Mouse (Mus musculus) MEL (cell line): Measurements from ENCODE around the gene Smarca4. TPM values are rescaled to one million over a fixed set of nuclear protein-coding genes. Genes with fewer than 3 reads are reported as not detected.

Experiments used
- DNase-seq: peaks from one replicate; pipeline ENCODE4 v3.0.0; 2011; ENCODE audit warnings: low read depth, low spot score
- H3K27ac ChIP-seq: 2 replicates; pipeline ENCODE4 v1.5.1; 2012; ENCODE audit warnings: low read depth, mild to moderate bottlenecking, control low read depth, low read length, moderate library complexity; ENCODE audit not compliant: control insufficient read depth
- H3K27me3 ChIP-seq, 2 experiments: fragments of 150-350 bp in 1 of 2; sonication (generic) in 1 of 2; 2 replicates each; pipeline ENCODE4 v1.6.1; 2012; ENCODE audit warnings: low read length in 2 of 2, mild to moderate bottlenecking in 2 of 2, improper control_type of control experiment in 1 of 2, moderate library complexity in 1 of 2; ENCODE audit not compliant: insufficient read depth in 2 of 2, control insufficient read depth in 1 of 2
- H3K36me3 ChIP-seq, 2 experiments: 2 replicates each; pipeline ENCODE4 v1.6.1; 2012 to 2014; ENCODE audit warnings: low read length in 2 of 2, improper control_type of control experiment in 1 of 2, inconsistent platforms in 1 of 2, mild to moderate bottlenecking in 1 of 2; ENCODE audit not compliant: insufficient read depth in 2 of 2, control insufficient read depth in 1 of 2
- H3K4me1 ChIP-seq, 2 experiments: fragments of 150-350 bp in 1 of 2; sonication (generic) in 1 of 2; 2 replicates each; pipeline ENCODE4 v1.6.1; 2012; ENCODE audit warnings: low read length in 2 of 2, improper control_type of control experiment in 1 of 2, mild to moderate bottlenecking in 1 of 2; ENCODE audit not compliant: insufficient read depth in 2 of 2, control insufficient read depth in 1 of 2
- H3K4me3 ChIP-seq, 2 experiments: fragments of 150-350 bp in 1 of 2; sonication (generic) in 1 of 2; 2 replicates each; pipeline ENCODE4 v1.5.1; 2012; ENCODE audit warnings: low read depth in 2 of 2, low read length in 2 of 2, mild to moderate bottlenecking in 2 of 2, moderate library complexity in 2 of 2, control low read depth in 1 of 2, improper control_type of control experiment in 1 of 2; ENCODE audit not compliant: control insufficient read depth in 1 of 2, insufficient read depth in 1 of 2
- H3K79me2 ChIP-seq: 2 replicates; pipeline ENCODE4 v1.6.1; 2012; ENCODE audit warnings: mild to moderate bottlenecking, low read length, moderate library complexity; ENCODE audit not compliant: control insufficient read depth, poor library complexity, insufficient read depth
- H3K9ac ChIP-seq: 2 replicates; pipeline ENCODE4 v1.6.1; 2012; ENCODE audit warnings: low read depth, mild to moderate bottlenecking, control low read depth, low read length, moderate library complexity; ENCODE audit not compliant: control insufficient read depth, poor library complexity, severe bottlenecking
- H3K9me3 ChIP-seq: fragments of 150-350 bp; sonication (generic); replicated peaks from 2 replicates; pipeline ENCODE4 v1.6.1; 2012; ENCODE audit warnings: mild to moderate bottlenecking, low read length, improper control_type of control experiment, moderate library complexity; ENCODE audit not compliant: insufficient read depth
- BHLHE40 ChIP-seq: IDR thresholded peaks from 2 replicates; pipeline ENCODE4 v1.6.1; 2012; ENCODE audit warnings: low read depth, mild to moderate bottlenecking, inconsistent platforms, low read length, improper control_type of control experiment, borderline replicate concordance
- CTCF ChIP-seq, 3 experiments: IDR thresholded peaks in 2 of 3; conservative IDR thresholded peaks in 1 of 3; 2 replicates each; pipeline ENCODE4 v1.5.1; 2011 to 2012; ENCODE audit warnings: low read length in 3 of 3, low read depth in 2 of 3, mild to moderate bottlenecking in 2 of 3, improper control_type of control experiment in 1 of 3, inconsistent platforms in 1 of 3, mixed read lengths in 1 of 3, moderate library complexity in 1 of 3; ENCODE audit not compliant: control insufficient read depth in 1 of 3, insufficient read depth in 1 of 3, poor library complexity in 1 of 3, severe bottlenecking in 1 of 3
- E2F4 ChIP-seq: IDR thresholded peaks from 2 replicates; pipeline ENCODE4 v1.6.1; 2011; ENCODE audit warnings: low read depth, low read length, improper control_type of control experiment, borderline replicate concordance
- ETS1 ChIP-seq: IDR thresholded peaks from 2 replicates; pipeline ENCODE4 v1.6.1; 2012; ENCODE audit warnings: low read depth, mild to moderate bottlenecking, inconsistent platforms, low read length, improper control_type of control experiment, moderate library complexity
- GATA1 ChIP-seq: IDR thresholded peaks from 2 replicates; pipeline ENCODE4 v1.6.1; 2011; ENCODE audit warnings: low read depth, low read length, improper control_type of control experiment
- HCFC1 ChIP-seq: IDR thresholded peaks from 2 replicates; pipeline ENCODE4 v1.6.1; 2012; ENCODE audit warnings: low read depth, mild to moderate bottlenecking, inconsistent platforms, low read length, improper control_type of control experiment, moderate library complexity
- JUND ChIP-seq: IDR thresholded peaks from 2 replicates; pipeline ENCODE4 v1.6.1; 2011; ENCODE audit warnings: low read depth, mild to moderate bottlenecking, improper control_type of control experiment, low read length
- MAZ ChIP-seq: IDR thresholded peaks from 2 replicates; pipeline ENCODE4 v1.6.1; 2012; ENCODE audit warnings: low read depth, mild to moderate bottlenecking, inconsistent platforms, low read length, improper control_type of control experiment
- MYB ChIP-seq: IDR thresholded peaks from 2 replicates; pipeline ENCODE4 v1.6.1; 2011; ENCODE audit warnings: mild to moderate bottlenecking, low read depth, low read length, improper control_type of control experiment
- MYC ChIP-seq: IDR thresholded peaks from 2 replicates; pipeline ENCODE4 v1.6.1; 2011; ENCODE audit warnings: low read depth, mild to moderate bottlenecking, low read length, improper control_type of control experiment, moderate library complexity
- NELFE ChIP-seq: IDR thresholded peaks from 2 replicates; pipeline ENCODE4 v1.6.1; 2011; ENCODE audit warnings: low read depth, low read length, improper control_type of control experiment
- NRF1 ChIP-seq: IDR thresholded peaks from 2 replicates; pipeline ENCODE4 v1.6.1; 2014; ENCODE audit warnings: low read depth, mild to moderate bottlenecking, inconsistent platforms, low read length, improper control_type of control experiment, moderate library complexity; ENCODE audit not compliant: poor library complexity, insufficient read depth, severe bottlenecking
- POLR2A ChIP-seq, 2 experiments: IDR thresholded peaks; 2 replicates each; pipeline ENCODE4 v1.6.1; 2011 to 2012; ENCODE audit warnings: low read length in 2 of 2, mild to moderate bottlenecking in 2 of 2, control low read depth in 1 of 2, improper control_type of control experiment in 1 of 2, low read depth in 1 of 2, moderate library complexity in 1 of 2; ENCODE audit not compliant: control insufficient read depth in 1 of 2, insufficient read depth in 1 of 2, poor library complexity in 1 of 2
- RCOR1 ChIP-seq: IDR thresholded peaks from 2 replicates; pipeline ENCODE4 v1.6.1; 2012; ENCODE audit warnings: low read depth, mild to moderate bottlenecking, inconsistent platforms, low read length, improper control_type of control experiment
- TAL1 ChIP-seq: IDR thresholded peaks from 2 replicates; pipeline ENCODE4 v1.6.1; 2012; ENCODE audit warnings: mild to moderate bottlenecking, inconsistent platforms, low read length, moderate library complexity, mixed read lengths
- TBP ChIP-seq: IDR thresholded peaks from 2 replicates; pipeline ENCODE4 v1.8.0; 2011; ENCODE audit warnings: low read depth, low read length, improper control_type of control experiment
- TCF12 ChIP-seq: IDR thresholded peaks from 2 replicates; pipeline ENCODE4 v1.6.1; 2014; ENCODE audit warnings: low read depth, mild to moderate bottlenecking, inconsistent platforms, low read length, improper control_type of control experiment, moderate library complexity
- UBTF ChIP-seq: IDR thresholded peaks from 2 replicates; pipeline ENCODE4 v1.6.1; 2012; ENCODE audit warnings: low read depth, mild to moderate bottlenecking, inconsistent platforms, low read length, improper control_type of control experiment, moderate library complexity, borderline replicate concordance; ENCODE audit not compliant: insufficient read depth
- ZKSCAN1 ChIP-seq: IDR thresholded peaks from 2 replicates; pipeline ENCODE4 v1.6.1; 2012; ENCODE audit warnings: low read depth, mild to moderate bottlenecking, inconsistent platforms, low read length, improper control_type of control experiment, moderate library complexity
- ZMIZ1 ChIP-seq: IDR thresholded peaks from 2 replicates; pipeline ENCODE4 v1.6.1; 2012; ENCODE audit warnings: low read depth, mild to moderate bottlenecking, inconsistent platforms, low read length, improper control_type of control experiment, moderate library complexity
- polyA plus RNA-seq, 2 experiments: library from polyadenylated mRNA; stranded (reverse) in 1 of 2; unstranded in 1 of 2; fragments of >175 nt in 1 of 2; fragments of >200 nt in 1 of 2; gene quantifications; 2 replicates each; pipeline versions ENCODE4 v1.2.1 to v1.2.4; 2012; ENCODE audit warnings: low replicate concordance in 2 of 2, low read depth in 1 of 2; ENCODE audit not compliant: insufficient read length in 2 of 2, insufficient read depth in 1 of 2, missing spikeins in 1 of 2
- total RNA-seq: library from RNA; depleted of rRNA; stranded (reverse); fragments of 300-350 nt; gene quantifications from 2 replicates; pipeline ENCODE4 v1.2.3, GENCODE M21; 2012

The Smarca4 gene
- total and polyA plus RNA-seq, 3 experiments: 71.4 to 381 (median 249) TPM

DNA sequence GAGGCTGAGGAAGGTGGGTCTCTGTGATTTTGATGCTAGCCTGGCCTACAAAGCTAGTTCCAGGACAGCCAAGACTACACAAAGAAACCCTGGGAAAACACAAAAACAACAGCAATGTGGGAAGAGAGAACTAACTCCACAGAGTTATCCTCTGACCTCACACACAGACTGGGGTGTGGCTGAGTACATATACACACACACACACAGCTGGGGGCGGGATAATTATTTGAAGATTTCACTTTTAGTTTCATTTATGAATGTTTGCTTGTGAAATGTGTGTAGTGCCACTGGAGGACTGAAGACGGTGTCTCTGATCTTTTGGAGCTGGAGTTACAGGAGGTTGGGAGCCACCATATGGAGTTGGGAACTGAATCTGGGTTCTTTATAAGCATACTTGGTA lies 14.9 kb upstream of the Smarca4 start:
- no peaks in the 10 kb centered on the region for H3K9me3 ChIP-seq
- peaks cover 0 to 2% of the 10 kb centered on the region in 2 experiments; a peak in 1 of 4 replicates for H3K36me3 ChIP-seq
- H3K27ac ChIP-seq: no peak overlapping the region
- no peak for TF ChIP-seq NELFE
- no peak for TF ChIP-seq RCOR1
- TF ChIP-seq ZKSCAN1: no peak
- no peak for TF ChIP-seq GATA1
- TF ChIP-seq TBP: no peak
- TF ChIP-seq POLR2A (IDR thresholded peaks at IDR 0.05; ENCODE audit: control insufficient read depth in 1 of 2, insufficient read depth in 1 of 2, low read depth in 1 of 2, low read length in 2 of 2, poor library complexity in 1 of 2): no peak
- TF ChIP-seq ZMIZ1: no peak
- TF ChIP-seq HCFC1: no peak
- TF ChIP-seq TAL1: no peak
- no peak for TF ChIP-seq MYC
- no peak for TF ChIP-seq UBTF
- no peak for TF ChIP-seq ETS1
- no peak for TF ChIP-seq TCF12
- no peak for TF ChIP-seq MYB
- TF ChIP-seq E2F4: no peak
- TF ChIP-seq JUND: no peak
- TF ChIP-seq MAZ: no peak
- no peak for TF ChIP-seq BHLHE40
- TF ChIP-seq NRF1: no peak
- H3K79me2 ChIP-seq: no peaks in the 10 kb centered on the region; the same call in 1 of the 2 replicates
- no peak for DNase-seq
- H3K9ac ChIP-seq: no peak overlapping the region
- no peak overlapping the region for H3K4me3 ChIP-seq
- H3K4me1 ChIP-seq: 0 out of 4 replicates have a peak, but pooled peaks cover 0 to 3% of the 10 kb centered on the region in 2 experiments
- H3K27me3 ChIP-seq: no peaks in the 10 kb centered on the region

DNA sequence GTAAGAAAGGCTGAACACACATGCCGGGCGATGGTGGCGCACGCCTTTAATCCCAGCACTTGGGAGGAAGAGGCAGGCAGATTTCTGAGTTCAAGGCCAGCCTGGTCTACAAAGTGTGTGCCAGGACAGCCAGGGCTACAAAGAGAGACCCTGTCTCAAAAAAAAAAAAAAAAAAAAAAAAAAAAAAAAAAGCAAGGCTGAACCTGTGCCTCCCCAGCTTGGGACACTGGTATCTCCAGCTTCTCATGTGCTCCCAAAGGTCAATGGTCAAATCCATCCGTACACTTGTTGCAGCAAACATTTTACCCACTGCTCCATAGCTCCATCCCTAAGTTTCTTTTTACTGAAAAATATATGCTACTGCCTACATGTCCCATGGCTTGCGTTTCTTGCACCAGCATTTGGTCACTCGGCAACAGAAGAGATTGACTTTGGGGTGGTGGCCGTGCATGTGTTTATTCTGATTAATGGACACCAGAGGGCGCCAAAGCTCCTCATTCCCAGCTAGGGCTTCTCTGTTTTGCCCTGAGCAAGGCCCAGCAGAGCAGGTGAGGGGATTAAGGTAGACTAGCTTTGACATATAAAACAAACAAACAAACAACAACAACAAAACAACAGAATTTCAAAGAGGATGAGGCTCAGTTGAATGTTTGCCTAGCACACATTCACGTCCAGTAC lies 14.1 kb upstream of the Smarca4 start:
- H3K4me3 ChIP-seq: no peak overlapping the region
- H3K27ac ChIP-seq: no peak overlapping the region
- H3K4me1 ChIP-seq: peaks cover 4 to 8% of the 10 kb centered on the region in 2 experiments; a peak in 3 of 4 replicates
- H3K9ac ChIP-seq: no peak overlapping the region
- TF ChIP-seq CTCF (IDR thresholded peaks at IDR 0.05 in 2 of 3, conservative IDR thresholded peaks at IDR 0.05 in 1 of 3; ENCODE audit: control insufficient read depth in 1 of 3, insufficient read depth in 1 of 3, low read depth in 2 of 3, low read length in 3 of 3, poor library complexity in 1 of 3, severe bottlenecking in 1 of 3) (peak in 1 of 3 experiments; percentile 99; a peak in 2 of 6 replicates), JUND (no peak)
- 0 out of 4 replicates have a peak, but pooled peaks cover 0 to 2% of the 10 kb centered on the region in 2 experiments for H3K36me3 ChIP-seq
- no peaks in the 10 kb centered on the region for H3K79me2 ChIP-seq
- H3K9me3 ChIP-seq: no peaks in the 10 kb centered on the region
- DNase-seq: peak; percentile 97
- no peaks in the 10 kb centered on the region for H3K27me3 ChIP-seq
